Mouse (Mus musculus) midbrain, postnatal 0 days (tissue): ENCODE measurements around the gene Gm6904. TPM values are rescaled to one million over a fixed set of nuclear protein-coding genes. Genes with fewer than 3 reads are reported as not detected.

ENCODE experiments used
- ATAC-seq: fragments of 200-750 bp; cut with Nextera tagmentation; 2 replicates; pipeline ENCODE4 v1.8.0; 2017; ENCODE audit warnings: moderate number of reproducible peaks, mild to moderate bottlenecking, moderate TSS enrichment, moderate library complexity; ENCODE audit not compliant: low FRiP score
- DNase-seq: peaks from one replicate; pipeline ENCODE4 v3.0.0-alpha.2; 2015; ENCODE audit warnings: low spot score
- H3K27ac ChIP-seq: fragments of 300-500 bp; sonication (generic); 2 replicates; pipeline ENCODE4 v1.5.1; 2014; ENCODE audit warnings: low read depth, mild to moderate bottlenecking, low read length, mixed read lengths
- H3K27me3 ChIP-seq: fragments of 300-500 bp; sonication (generic); 2 replicates; pipeline ENCODE4 v1.6.1; 2014; ENCODE audit warnings: low read length, control low read depth, mixed read lengths; ENCODE audit not compliant: insufficient read depth
- H3K36me3 ChIP-seq: fragments of 300-500 bp; sonication (generic); 2 replicates; pipeline ENCODE4 v1.6.1; 2014; ENCODE audit warnings: low read length, control low read depth, mixed read lengths; ENCODE audit not compliant: insufficient read depth
- H3K4me1 ChIP-seq: fragments of 300-500 bp; sonication (generic); 2 replicates; pipeline ENCODE4 v1.6.1; 2014; ENCODE audit warnings: mild to moderate bottlenecking, control low read depth, antibody characterized with exemption, low read length, mixed read lengths; ENCODE audit not compliant: insufficient read depth
- H3K4me2 ChIP-seq: fragments of 300-500 bp; sonication (generic); 2 replicates; pipeline ENCODE4 v1.6.1; 2014; ENCODE audit warnings: low read depth, mild to moderate bottlenecking, low read length, mixed read lengths; ENCODE audit not compliant: poor library complexity, severe bottlenecking
- H3K4me3 ChIP-seq: fragments of 300-500 bp; sonication (generic); 2 replicates; pipeline ENCODE4 v1.5.1; 2014; ENCODE audit warnings: low read depth, mild to moderate bottlenecking, low read length, moderate library complexity
- H3K9ac ChIP-seq: fragments of 300-500 bp; sonication (generic); replicated peaks from 2 replicates; pipeline ENCODE4 v1.6.1; 2014; ENCODE audit warnings: mild to moderate bottlenecking, low read length, moderate library complexity, mixed read lengths; ENCODE audit not compliant: poor library complexity, severe bottlenecking
- H3K9me3 ChIP-seq: fragments of 300-500 bp; sonication (generic); 2 replicates; pipeline ENCODE4 v1.6.1; 2016; ENCODE audit warnings: low read length, control low read depth
- CTCF ChIP-seq: IDR thresholded peaks from 2 replicates; pipeline ENCODE4 v1.5.1; 2016; ENCODE audit warnings: antibody characterized with exemption, mild to moderate bottlenecking
- WGBS: fragments of 180-500 bp; shearing (Covaris S2); extraction: QIAGEN DNeasy Blood & Tissue Kit; methylation state at CpG from one replicate; pipeline ENCODE4 v1.1.7; 2014; 5-methylcytosine and 5-hydroxymethylcytosine counted together
- polyA plus RNA-seq: library from polyadenylated mRNA; unstranded; fragments of >200 nt; fragmentation: Nextera tagmentation; extraction: Ambion mirVana; gene quantifications from 2 replicates; pipeline ENCODE4 v1.2.1, GENCODE M21; 2015
- total RNA-seq: library from RNA; depleted of rRNA; stranded (reverse); fragments of >200 nt; gene quantifications from 2 replicates; pipeline ENCODE4 v1.2.3, GENCODE M21; 2014

The Gm6904 gene
- total and polyA plus RNA-seq, 2 experiments from 2014 or later = not detected

DNA sequence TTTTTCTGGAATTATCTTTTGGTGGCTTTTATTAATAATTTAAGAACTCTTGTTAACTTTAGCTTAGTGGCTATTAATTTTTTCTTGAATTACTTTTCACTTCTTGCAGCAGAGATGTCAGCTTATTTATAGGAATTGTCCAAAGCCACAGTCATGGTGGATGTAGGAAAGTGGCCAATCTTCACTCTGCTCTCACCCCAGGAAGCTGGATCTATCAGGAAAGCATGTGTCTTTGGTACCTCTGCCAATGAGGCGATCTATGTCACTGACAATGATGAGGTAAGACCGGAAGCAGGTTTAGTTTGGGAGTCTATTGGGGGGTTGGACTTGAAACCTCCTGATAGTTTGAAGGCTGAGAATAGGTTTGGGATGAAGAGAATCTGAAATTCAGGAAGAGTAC is 50.2 kb downstream of the Gm6904 start:
- no peak for ATAC-seq
- Histone ChIP-seq H3K27me3 (no peaks in the 10 kb centered on the region), H3K4me1 (peaks cover 2% of the 10 kb centered on the region; the same call in 1 of the 2 replicates), H3K4me2 (no peak overlapping the region), H3K36me3 (no peaks in the 10 kb centered on the region), H3K4me3 (no peak overlapping the region), H3K9me3 (no peaks in the 10 kb centered on the region), H3K27ac (no peak overlapping the region), H3K9ac (no peak overlapping the region)
- no peak for DNase-seq
- 98% methylated on average over 2 of the region's 2 CpGs for WGBS
- TF ChIP-seq CTCF = no peak

- Histone ChIP-seq H3K9ac (no peak overlapping the region), H3K27me3 (no peaks in the 10 kb centered on the region), H3K4me3 (no peak overlapping the region), H3K9me3 (no peaks in the 10 kb centered on the region), H3K4me1 (peaks cover 2% of the 10 kb centered on the region; the same call in 1 of the 2 replicates), H3K27ac (no peak overlapping the region), H3K36me3 (no peaks in the 10 kb centered on the region), H3K4me2 (no peak overlapping the region)
- 90% methylated on average over 7 of the region's 7 CpGs for WGBS
- DNase-seq (no peak), ATAC-seq (no peak)
- no peak for TF ChIP-seq CTCF
These were observed 51.0 kb downstream of the Gm6904 start for GRCm38 (mm10) chr14:59209003-59209402.

GRCm38 (mm10) chr14:59205976-59206583 is 53.9 kb downstream of the Gm6904 start:
- 36% methylated on average over 10 of the region's 10 CpGs for whole genome bisulfite sequencing
- Histone ChIP-seq H3K27me3 (no peaks in the 10 kb centered on the region), H3K4me3 (no peak overlapping the region), H3K9ac (no peak overlapping the region), H3K4me1 (peaks cover 8% of the 10 kb centered on the region), H3K36me3 (no peaks in the 10 kb centered on the region), H3K4me2 (no peak overlapping the region), H3K27ac (no peak overlapping the region), H3K9me3 (no peaks in the 10 kb centered on the region)
- ATAC-seq (no peak), DNase-seq (no peak)
- TF ChIP-seq CTCF = no peak

DNA sequence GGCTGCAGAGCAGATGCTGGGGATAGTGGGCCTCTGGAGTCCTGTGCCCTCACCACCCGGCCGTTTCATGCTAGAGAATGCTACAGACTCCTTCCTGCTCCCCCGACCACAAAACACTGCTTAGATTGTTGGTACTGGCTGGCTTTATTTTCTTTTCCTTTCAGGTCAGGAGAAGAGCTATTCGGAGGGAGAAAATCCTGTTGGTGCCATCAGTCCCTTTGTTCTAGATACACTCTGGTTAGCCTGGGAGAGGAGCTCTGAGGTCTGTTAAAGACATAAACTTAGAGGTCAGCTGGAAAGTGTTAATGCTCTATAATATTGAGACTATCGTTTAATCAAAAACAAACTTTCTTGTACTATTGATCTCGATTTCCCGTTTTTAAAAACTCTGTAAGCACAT is 54.6 kb downstream of the Gm6904 start:
- no peak overlapping the region for H3K9ac ChIP-seq
- 21% methylated on average over 7 of the region's 7 CpGs for WGBS
- peak overlapping the region; percentile 25; the same call in 1 of the 2 replicates for H3K4me2 ChIP-seq
- H3K9me3 ChIP-seq = no peaks in the 10 kb centered on the region
- ATAC-seq = no peak
- no peak for DNase-seq
- TF ChIP-seq CTCF = no peak
- H3K27ac ChIP-seq = peak overlapping the region; percentile 34; the same call in 1 of the 2 replicates
- H3K27me3 ChIP-seq = no peaks in the 10 kb centered on the region
- H3K4me3 ChIP-seq = no peak overlapping the region
- peaks cover 8% of the 10 kb centered on the region for H3K4me1 ChIP-seq
- H3K36me3 ChIP-seq = no peaks in the 10 kb centered on the region

GRCm38 (mm10) chr14:59201604-59202215 is 58.3 kb downstream of the Gm6904 start:
- WGBS = 2% methylated on average over 21 of the region's 21 CpGs
- Histone ChIP-seq H3K9ac (peak overlapping the region; percentile 89), H3K27ac (peak overlapping the region; percentile 85), H3K27me3 (no peaks in the 10 kb centered on the region), H3K4me3 (peak overlapping the region; percentile 83), H3K4me1 (peaks cover 8% of the 10 kb centered on the region), H3K36me3 (no peaks in the 10 kb centered on the region), H3K4me2 (peak overlapping the region; percentile 76), H3K9me3 (no peaks in the 10 kb centered on the region)
- no peak for TF ChIP-seq CTCF
- DNase-seq (no peak), ATAC-seq (no peak; the same call in 1 of the 2 replicates)
